Mouse (Mus musculus): ENCODE data around the gene Olfr745. TPM values are rescaled to one million over a fixed set of nuclear protein-coding genes. Genes with fewer than 3 reads are reported as not detected.

Gene Olfr745
- not detected for total RNA-seq (2023)

DNA sequence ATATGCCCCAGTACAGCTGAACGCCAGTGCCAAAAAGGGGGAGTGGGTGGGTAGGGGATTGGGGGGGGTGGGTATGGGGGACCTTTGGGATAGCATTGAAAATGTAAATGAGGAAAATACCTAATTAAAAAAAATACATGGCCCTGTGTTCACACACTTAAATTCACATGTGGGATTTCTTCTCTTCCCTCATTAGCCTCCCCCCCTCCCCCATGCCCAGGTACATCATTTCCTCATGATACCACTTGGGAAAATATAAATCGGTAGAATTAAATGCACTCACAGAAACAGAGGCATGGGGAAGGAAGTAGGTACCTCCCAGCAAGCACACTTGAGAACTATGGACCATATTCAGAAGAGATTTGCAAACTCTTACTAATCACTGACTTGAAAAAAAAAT is at the start of gene Olfr745:
Gene Olfr745, plus strand, starts transcription at position 301 of the 400 bp plus-strand sequence.

DNA sequence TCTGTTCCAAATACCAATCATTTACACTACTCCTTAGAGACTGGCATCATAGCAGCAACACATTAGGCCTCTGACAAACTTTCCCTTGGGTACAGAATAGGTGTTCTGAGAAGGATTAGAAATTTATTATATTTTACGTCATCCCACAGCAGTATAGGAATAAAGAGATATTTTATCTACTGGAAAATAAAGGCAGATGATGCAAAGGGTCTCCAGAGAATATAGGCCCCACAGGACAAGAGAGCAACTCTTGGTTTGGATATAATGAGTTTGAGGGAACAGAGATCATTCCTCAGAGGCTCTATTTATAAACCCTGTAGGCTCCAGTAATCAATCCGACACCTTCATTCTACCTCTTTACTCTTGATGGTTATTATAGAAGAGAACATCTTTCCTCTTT is 24.6 kb upstream of the Olfr745 start, which contains the start of gene Olfr744:
Gene Olfr744, plus strand, starts transcription at position 301 of the 400 bp plus-strand sequence.

DNA sequence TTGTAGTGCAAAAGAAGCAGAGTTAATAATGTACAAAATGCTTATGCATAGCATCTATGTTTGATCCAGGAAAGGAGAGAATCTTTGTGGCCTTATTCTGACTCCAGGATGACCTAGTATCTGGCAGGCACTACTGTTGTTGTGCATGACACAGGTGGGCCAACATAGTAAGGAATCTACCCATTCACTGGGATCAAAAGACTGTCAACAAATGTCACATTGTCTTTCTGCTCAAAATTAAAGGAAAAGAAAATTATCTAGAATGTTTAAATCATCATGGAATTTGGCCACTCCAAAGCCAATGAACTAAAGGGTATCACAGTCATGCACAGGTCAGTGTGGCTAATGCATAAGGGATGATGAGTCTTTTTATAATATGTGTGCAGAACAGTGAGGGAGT is 7.6 kb downstream of the Olfr745 start, which contains the start of gene Olfr746:
Gene Olfr746, plus strand, starts transcription at position 301 of the 400 bp plus-strand sequence.

DNA sequence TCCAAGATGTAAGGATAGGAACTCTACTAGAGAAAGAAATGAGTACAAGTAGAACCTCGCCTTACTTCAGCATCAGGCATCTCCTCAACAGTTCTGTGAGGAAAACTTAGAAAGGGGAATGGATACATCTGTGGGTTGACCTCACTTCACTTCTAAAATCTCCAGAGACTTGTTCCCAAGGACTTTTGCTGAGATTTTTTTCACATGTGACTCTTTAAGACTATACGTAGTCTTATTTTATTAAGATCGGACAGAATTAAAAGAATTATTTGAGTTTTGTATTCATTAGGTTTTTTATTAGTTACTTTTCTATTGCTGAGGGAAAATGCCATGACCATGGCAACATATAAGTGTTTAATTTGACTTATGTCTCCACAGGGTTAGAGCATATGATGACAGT is 53.9 kb downstream of the Olfr745 start, which contains the start of gene Olfr747:
Gene Olfr747, minus strand, starts transcription at position 101 of the 400 bp plus-strand sequence.

Other genes starting within 250 kb of the Olfr745 start
- not detected for gene Olfr738, start 231.8 kb upstream of the Olfr745 start, total RNA-seq (2023)
- gene Olfr739, start 220.8 kb upstream of the Olfr745 start, total RNA-seq (2023): not detected
- gene Olfr740, start 193.8 kb upstream of the Olfr745 start, total RNA-seq (2023): not detected
- not detected for gene Olfr741, start 166.7 kb upstream of the Olfr745 start, total RNA-seq (2023)
- not detected for gene Olfr742, start 135.8 kb upstream of the Olfr745 start, total RNA-seq (2023)
- gene Olfr743, start 117.5 kb upstream of the Olfr745 start, total RNA-seq (2023): not detected
- gene Olfr744, start 24.5 kb upstream of the Olfr745 start, total RNA-seq (2023): not detected
- not detected for gene Olfr746, start 7.7 kb downstream of the Olfr745 start, total RNA-seq (2023)
- not detected for gene Olfr747, start 53.8 kb downstream of the Olfr745 start, total RNA-seq (2023)
- gene Olfr748, start 68.0 kb downstream of the Olfr745 start, total RNA-seq (2023): not detected
- gene Olfr749, start 105.7 kb downstream of the Olfr745 start, total RNA-seq (2023): not detected
- gene Ttc5, start 146.1 kb downstream of the Olfr745 start, total RNA-seq (2023): 10 to 100 TPM; 49.2 to 50.8 TPM
- not detected for gene Ccnb1ip1, start 168.3 kb downstream of the Olfr745 start, total RNA-seq (2023)
- 10 to 100 TPM; 49.7 to 63.6 TPM for gene Parp2, start 168.5 kb downstream of the Olfr745 start, total RNA-seq (2023)
- gene Tep1, start 231.2 kb downstream of the Olfr745 start, total RNA-seq (2023): 100 to 1,000 TPM; 191 to 197 TPM

Measured in monocyte, adult 59 days (primary cell).